Mouse (Mus musculus) bone marrow macrophage, adult 2 months (primary cell): Measurements from ENCODE around the gene Gm2115.

Source experiments
- CTCF ChIP-seq: IDR thresholded peaks from 2 replicates; pipeline ENCODE4 v1.5.1; 2012; ENCODE audit warnings: low read depth, mild to moderate bottlenecking, low read length, moderate library complexity
- POLR2A ChIP-seq: IDR thresholded peaks from 2 replicates; pipeline ENCODE4 v1.6.1; 2012; ENCODE audit warnings: mild to moderate bottlenecking, low read depth, low read length, borderline replicate concordance

DNA sequence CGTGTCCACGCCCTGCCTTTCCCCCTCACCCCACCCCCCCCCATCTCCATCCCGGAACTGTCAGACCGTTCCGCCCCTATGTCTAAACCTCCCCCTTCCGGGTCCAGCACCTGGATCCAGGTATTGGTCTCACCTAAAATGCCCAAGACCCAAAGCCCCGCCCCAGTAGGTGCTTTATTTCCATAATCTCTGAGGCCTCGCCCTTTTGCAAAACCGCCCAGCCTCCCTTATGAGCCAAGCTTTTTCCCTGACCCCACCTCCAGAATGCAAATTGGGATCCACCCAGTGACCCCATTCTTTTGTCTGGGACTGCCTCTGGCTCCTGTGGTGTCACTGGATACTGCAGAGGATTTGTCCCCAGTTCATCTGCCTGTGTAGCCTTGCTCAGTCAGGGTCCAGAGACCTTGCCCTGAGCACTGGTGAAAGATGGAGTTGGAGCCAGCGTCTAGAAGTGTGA, 77.6 kb downstream of the Gm2115 start, which contains the start of gene Fah:
- TF ChIP-seq CTCF, result no peak
- TF ChIP-seq POLR2A, result no peak
